Mouse (Mus musculus): Measurements from ENCODE around the gene Prkn.

DNA sequence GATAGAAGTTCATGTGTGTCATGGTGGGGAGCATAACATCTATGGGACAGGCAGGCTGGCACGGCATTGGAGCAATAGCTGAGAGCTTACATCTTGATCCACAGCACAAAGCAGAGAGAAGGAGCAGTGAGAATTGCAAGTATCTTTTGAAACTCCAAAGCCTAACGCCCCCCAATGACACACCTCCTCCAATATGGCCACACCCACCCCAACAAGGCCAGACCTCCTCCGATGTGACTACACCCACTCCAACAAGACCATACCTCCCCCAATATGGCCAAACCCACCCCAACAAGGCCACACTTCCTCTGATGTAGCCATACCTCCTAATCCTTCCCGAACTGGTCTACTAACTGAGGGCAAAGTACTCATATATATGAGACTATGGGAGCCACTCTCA is 1004.3 kb downstream of the Prkn start:
- TF ChIP-seq CTCF (IDR thresholded peaks at IDR 0.05; ENCODE audit: borderline replicate concordance, insufficient read depth, low read length): no peak
- TF ChIP-seq POLR2A (IDR thresholded peaks at IDR 0.05; ENCODE audit: low read depth, low read length): no peak
